Mouse (Mus musculus) ES-Bruce4 (cell line): ENCODE data around the gene Trio.

Experiments
- CTCF ChIP-seq: IDR thresholded peaks from one replicate; pipeline ENCODE4 v1.8.1; 2011; ENCODE audit warnings: low read depth, low read length
- EP300 ChIP-seq: IDR thresholded peaks from 2 replicates; pipeline ENCODE4 v1.6.1; 2011; ENCODE audit warnings: low read depth, low read length; ENCODE audit not compliant: insufficient read depth

GRCm38 (mm10) chr15:27876327-27876726 lies 149.3 kb downstream of the Trio start:
- TF ChIP-seq CTCF = no peak
- TF ChIP-seq EP300 = no peak
